Mouse (Mus musculus) limb, embryonic 12.5 days (tissue): ENCODE data around the gene Defb30. TPM values are rescaled to one million over a fixed set of nuclear protein-coding genes. Genes with fewer than 3 reads are reported as not detected.

Experiments used
- ATAC-seq: fragments of 200-750 bp; cut with Nextera tagmentation; 2 replicates; pipeline ENCODE4 v1.8.0; 2017; ENCODE audit warnings: low read depth, moderate TSS enrichment; ENCODE audit not compliant: insufficient number of reproducible peaks, insufficient read depth, low FRiP score, low TSS enrichment
- H3K27ac ChIP-seq: fragments of 300-500 bp; sonication (generic); 2 replicates; pipeline ENCODE4 v1.5.1; 2016; ENCODE audit warnings: mild to moderate bottlenecking, moderate library complexity
- H3K27me3 ChIP-seq: fragments of 300-500 bp; sonication (generic); 2 replicates; pipeline ENCODE4 v1.6.1; 2016; ENCODE audit warnings: mild to moderate bottlenecking, moderate library complexity
- H3K36me3 ChIP-seq: fragments of 300-500 bp; sonication (generic); 2 replicates; pipeline ENCODE4 v1.6.1; 2016; ENCODE audit warnings: mild to moderate bottlenecking, moderate library complexity
- H3K4me1 ChIP-seq: fragments of 300-500 bp; sonication (generic); replicated peaks from 2 replicates; pipeline ENCODE4 v1.6.1; 2016
- H3K4me2 ChIP-seq: fragments of 300-500 bp; sonication (generic); 2 replicates; pipeline ENCODE4 v1.6.1; 2016; ENCODE audit warnings: mild to moderate bottlenecking, moderate library complexity
- H3K4me3 ChIP-seq: fragments of 300-500 bp; sonication (generic); replicated peaks from 2 replicates; pipeline ENCODE4 v1.5.1; 2016; ENCODE audit warnings: mild to moderate bottlenecking
- H3K9ac ChIP-seq: fragments of 300-500 bp; sonication (generic); replicated peaks from 2 replicates; pipeline ENCODE4 v1.6.1; 2016; ENCODE audit warnings: mild to moderate bottlenecking, moderate library complexity
- H3K9me3 ChIP-seq: fragments of 300-500 bp; sonication (generic); 2 replicates; pipeline ENCODE4 v1.6.1; 2016; ENCODE audit warnings: mild to moderate bottlenecking, moderate library complexity
- WGBS: fragments of 180-500 bp; shearing (Covaris S2); methylation state at CpG from one replicate; pipeline ENCODE4 v1.1.7; 2016; 5-methylcytosine and 5-hydroxymethylcytosine counted together
- polyA plus RNA-seq: library from polyadenylated mRNA; unstranded; fragments of >200 nt; fragmentation: Nextera tagmentation; extraction: Ambion mirVana; gene quantifications from 2 replicates; pipeline ENCODE4 v1.2.1, GENCODE M21; 2016

Gene Defb30
- polyA plus RNA-seq, 1 experiment from 2014 or later, result not detected

- ATAC-seq, result no peak
- H3K4me3 ChIP-seq, result no peak overlapping the region
- 88% methylated on average over 4 of the region's 4 CpGs for WGBS
- no peak overlapping the region for H3K9ac ChIP-seq
- no peak overlapping the region for H3K27ac ChIP-seq
- H3K4me2 ChIP-seq, result no peak overlapping the region
- no peaks in the 10 kb centered on the region for H3K27me3 ChIP-seq
- no peaks in the 10 kb centered on the region for H3K4me1 ChIP-seq
- no peaks in the 10 kb centered on the region for H3K36me3 ChIP-seq
- H3K9me3 ChIP-seq, result no peaks in the 10 kb centered on the region
Measured at GRCm38 (mm10) chr14:63013082-63013481, 36.7 kb downstream of the Defb30 start.

DNA sequence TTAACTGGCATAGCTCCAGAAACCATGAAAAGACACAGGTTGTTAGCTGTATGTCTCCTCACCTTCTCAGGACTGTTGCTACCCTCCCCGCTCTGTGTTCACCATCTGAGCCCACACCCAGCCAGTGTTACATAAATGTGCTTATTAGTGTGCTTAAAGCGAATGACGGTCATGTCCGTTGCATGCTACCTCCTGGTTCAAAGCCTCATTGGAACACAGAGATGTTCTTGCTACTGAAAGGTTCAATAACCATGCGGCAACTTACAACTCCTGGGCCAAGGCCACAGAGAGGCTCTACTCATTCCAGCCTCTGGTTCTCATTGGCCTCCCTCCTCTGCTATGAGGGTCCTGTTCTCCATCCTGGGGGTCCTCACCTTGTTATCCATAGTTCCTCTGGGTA, 38.3 kb downstream of the Defb30 start, which contains the start of gene Defb43:
Gene Defb43 (plus strand): TSS at position 301 of the 400 bp plus-strand sequence.
- Histone ChIP-seq H3K27ac (no peak within 1 kb of the TSS), H3K36me3 (no peaks in the 10 kb centered on the region), H3K4me1 (no peaks in the 10 kb centered on the region), H3K4me3 (no peak within 1 kb of the TSS), H3K9me3 (no peaks in the 10 kb centered on the region), H3K27me3 (no peaks in the 10 kb centered on the region), H3K4me2 (no peak within 1 kb of the TSS), H3K9ac (no peak within 1 kb of the TSS)
- 93% methylated on average over 5 of the region's 5 CpGs for WGBS
- no peak for ATAC-seq

- no peak overlapping the region for H3K9ac ChIP-seq
- no peaks in the 10 kb centered on the region for H3K4me1 ChIP-seq
- 58% methylated on average over 2 of the region's 2 CpGs for WGBS
- ATAC-seq, result no peak
- H3K9me3 ChIP-seq, result no peaks in the 10 kb centered on the region
- H3K4me2 ChIP-seq, result no peak overlapping the region
- no peak overlapping the region for H3K27ac ChIP-seq
- H3K27me3 ChIP-seq, result no peaks in the 10 kb centered on the region
- H3K4me3 ChIP-seq, result no peak overlapping the region
- no peaks in the 10 kb centered on the region for H3K36me3 ChIP-seq
Measured at GRCm38 (mm10) chr14:63002588-63002987, 47.2 kb downstream of the Defb30 start.

GRCm38 (mm10) chr14:62998977-62999376, 50.8 kb downstream of the Defb30 start:
- Histone ChIP-seq H3K9ac (no peak overlapping the region), H3K27ac (no peak overlapping the region), H3K4me3 (no peak overlapping the region), H3K36me3 (no peaks in the 10 kb centered on the region), H3K4me1 (no peaks in the 10 kb centered on the region), H3K27me3 (no peaks in the 10 kb centered on the region), H3K4me2 (no peak overlapping the region), H3K9me3 (no peaks in the 10 kb centered on the region)
- WGBS, result 84% methylated on average over 4 of the region's 4 CpGs
- ATAC-seq, result no peak

GRCm38 (mm10) chr14:62997777-62998176, 52.0 kb downstream of the Defb30 start, which contains the start of gene Defb47:
Gene Defb47 (plus strand): TSS chr14:62998077.
- no peak for ATAC-seq
- no peak within 1 kb of the TSS for H3K9ac ChIP-seq
- H3K27me3 ChIP-seq, result no peaks in the 10 kb centered on the region
- no peak within 1 kb of the TSS for H3K4me3 ChIP-seq
- WGBS, result 88% methylated on average over 8 of the region's 8 CpGs
- no peaks in the 10 kb centered on the region for H3K4me1 ChIP-seq
- H3K4me2 ChIP-seq, result no peak within 1 kb of the TSS
- H3K9me3 ChIP-seq, result no peaks in the 10 kb centered on the region
- no peaks in the 10 kb centered on the region for H3K36me3 ChIP-seq
- no peak within 1 kb of the TSS for H3K27ac ChIP-seq

- no peaks in the 10 kb centered on the region for H3K4me1 ChIP-seq
- no peak overlapping the region for H3K4me2 ChIP-seq
- H3K9me3 ChIP-seq, result no peaks in the 10 kb centered on the region
- H3K27ac ChIP-seq, result no peak overlapping the region
- WGBS, result 86% methylated on average over 7 of the region's 7 CpGs
- H3K4me3 ChIP-seq, result no peak overlapping the region
- no peaks in the 10 kb centered on the region for H3K27me3 ChIP-seq
- no peak for ATAC-seq
- no peaks in the 10 kb centered on the region for H3K36me3 ChIP-seq
- H3K9ac ChIP-seq, result no peak overlapping the region
Measured at GRCm38 (mm10) chr14:62991849-62992510, 57.8 kb downstream of the Defb30 start.

- no peaks in the 10 kb centered on the region for H3K36me3 ChIP-seq
- no peak for ATAC-seq
- WGBS, result 81% methylated on average over 3 of the region's 3 CpGs
Measured at GRCm38 (mm10) chr14:62991271-62991670, 58.5 kb downstream of the Defb30 start.

DNA sequence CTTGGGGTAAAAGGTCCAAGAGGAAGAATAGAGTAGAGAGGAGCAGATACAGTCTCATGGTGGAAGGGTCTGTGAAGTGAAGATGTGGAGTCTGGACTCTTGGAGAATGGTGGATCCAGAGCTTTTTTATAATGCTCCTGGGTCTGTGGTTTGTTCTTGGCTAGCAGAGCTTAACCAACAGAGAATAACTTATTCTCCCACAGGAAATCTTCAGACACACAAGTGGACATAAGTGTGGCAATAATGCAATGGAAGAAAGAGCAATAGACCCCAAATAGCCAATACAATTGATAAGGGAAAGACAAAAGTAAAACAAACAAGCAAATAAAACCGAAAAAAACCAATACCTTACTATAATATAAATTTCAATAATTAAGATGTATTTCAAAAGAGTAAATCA, 65.3 kb downstream of the Defb30 start, which contains the start of gene Defb48:
Gene Defb48 (minus strand): TSS at position 101 of the 400 bp plus-strand sequence.
- Histone ChIP-seq H3K4me2 (no peak within 1 kb of the TSS), H3K4me1 (no peaks in the 10 kb centered on the region), H3K27ac (no peak within 1 kb of the TSS), H3K4me3 (no peak within 1 kb of the TSS), H3K9ac (no peak within 1 kb of the TSS), H3K9me3 (no peaks in the 10 kb centered on the region), H3K27me3 (no peaks in the 10 kb centered on the region), H3K36me3 (no peaks in the 10 kb centered on the region)
- ATAC-seq, result no peak
- 66% methylated on average over 1 of the region's 1 CpGs for WGBS

More at GRCm38 (mm10) chr14:62991271-62991670, 58.5 kb downstream of the Defb30 start:
- Histone ChIP-seq H3K4me1 (no peaks in the 10 kb centered on the region), H3K27me3 (no peaks in the 10 kb centered on the region), H3K27ac (no peak overlapping the region), H3K4me2 (no peak overlapping the region), H3K9ac (no peak overlapping the region), H3K4me3 (no peak overlapping the region), H3K9me3 (no peaks in the 10 kb centered on the region)

Other genes starting within 250 kb of the Defb30 start
- 11.4 and 11.8 TPM in 2 replicates for gene Wdfy2, start 212.3 kb downstream of the Defb30 start, polyA plus RNA-seq
- not detected in 2 replicates for gene Defb48, start 65.5 kb downstream of the Defb30 start, polyA plus RNA-seq
- not detected in 2 replicates for gene Defb47, start 51.9 kb downstream of the Defb30 start, polyA plus RNA-seq
- gene Defb43, start 38.2 kb downstream of the Defb30 start, polyA plus RNA-seq, result not detected in 2 replicates
- gene Defb42, start 3.0 kb downstream of the Defb30 start, polyA plus RNA-seq, result not detected in 2 replicates